Mouse (Mus musculus) embryonic facial prominence, embryonic 15.5 days (tissue): Measurements from ENCODE around the gene Stx2. TPM values are rescaled to one million over a fixed set of nuclear protein-coding genes. Genes with fewer than 3 reads are reported as not detected.
"Not testable (repeated sequence)": the region's sequence is repeated elsewhere in the genome, so short reads cannot be mapped to it uniquely, and the experiment has no call there.

Source experiments
- ATAC-seq: fragments of 200-750 bp; cut with Nextera tagmentation; 2 replicates; pipeline ENCODE4 v1.8.0; 2017; ENCODE audit warnings: low read depth, moderate TSS enrichment; ENCODE audit not compliant: insufficient number of reproducible peaks, low FRiP score, low TSS enrichment
- H3K27ac ChIP-seq: fragments of 300-500 bp; sonication (generic); replicated peaks from 2 replicates; pipeline ENCODE4 v1.5.1; 2015; ENCODE audit warnings: mild to moderate bottlenecking, inconsistent platforms
- H3K27me3 ChIP-seq: fragments of 300-500 bp; sonication (generic); 2 replicates; pipeline ENCODE4 v1.6.1; 2015; ENCODE audit warnings: inconsistent platforms
- H3K36me3 ChIP-seq: fragments of 300-500 bp; sonication (generic); 2 replicates; pipeline ENCODE4 v1.6.1; 2015; ENCODE audit warnings: mild to moderate bottlenecking, inconsistent platforms
- H3K4me1 ChIP-seq: fragments of 300-500 bp; sonication (generic); 2 replicates; pipeline ENCODE4 v1.6.1; 2015; ENCODE audit warnings: inconsistent platforms
- H3K4me2 ChIP-seq: fragments of 300-500 bp; sonication (generic); replicated peaks from 2 replicates; pipeline ENCODE4 v1.6.1; 2015; ENCODE audit warnings: mild to moderate bottlenecking, inconsistent platforms
- H3K4me3 ChIP-seq: fragments of 300-500 bp; sonication (generic); replicated peaks from 2 replicates; pipeline ENCODE4 v1.5.1; 2015; ENCODE audit warnings: mild to moderate bottlenecking, inconsistent platforms
- H3K9ac ChIP-seq: fragments of 300-500 bp; sonication (generic); 2 replicates; pipeline ENCODE4 v1.6.1; 2015; ENCODE audit warnings: inconsistent platforms
- H3K9me3 ChIP-seq: fragments of 300-500 bp; sonication (generic); replicated peaks from 2 replicates; pipeline ENCODE4 v1.6.1; 2016; ENCODE audit warnings: inconsistent platforms
- WGBS: fragments of 180-500 bp; shearing (Covaris S2); methylation state at CpG from one replicate; pipeline ENCODE4 v1.1.7; 2015; 5-methylcytosine and 5-hydroxymethylcytosine counted together
- polyA plus RNA-seq: library from polyadenylated mRNA; unstranded; fragments of >200 nt; fragmentation: Nextera tagmentation; extraction: Ambion mirVana; gene quantifications from 2 replicates; pipeline ENCODE4 v1.2.1, GENCODE M21; 2015

Gene Stx2
- polyA plus RNA-seq, 1 experiment from 2014 or later, result 32.7 TPM

- H3K9me3 ChIP-seq, result no peaks in the 10 kb centered on the region
- no peak overlapping the region for H3K27ac ChIP-seq
- H3K4me3 ChIP-seq, result no peak overlapping the region
- no peak overlapping the region for H3K9ac ChIP-seq
- H3K4me1 ChIP-seq, result 0 out of 2 replicates have a peak, but pooled peaks cover 4% of the 10 kb centered on the region
- peaks cover 13% of the 10 kb centered on the region for H3K36me3 ChIP-seq
- no peak for ATAC-seq
- 71% methylated on average over 7 of the region's 7 CpGs for WGBS
- no peak overlapping the region for H3K4me2 ChIP-seq
- H3K27me3 ChIP-seq, result no peaks in the 10 kb centered on the region
Measured at GRCm38 (mm10) chr5:128980857-128981256, 27.5 kb downstream of the Stx2 start.

- Histone ChIP-seq H3K4me2 (no peak overlapping the region), H3K4me1 (0 out of 2 replicates have a peak, but pooled peaks cover 4% of the 10 kb centered on the region), H3K4me3 (no peak overlapping the region), H3K9ac (no peak overlapping the region), H3K27ac (no peak overlapping the region), H3K9me3 (no peaks in the 10 kb centered on the region), H3K36me3 (no peaks in the 10 kb centered on the region), H3K27me3 (no peaks in the 10 kb centered on the region)
- ATAC-seq, result no peak
- WGBS, result 98% methylated on average over 7 of the region's 7 CpGs
Measured at GRCm38 (mm10) chr5:128978957-128979356, 29.4 kb downstream of the Stx2 start.

GRCm38 (mm10) chr5:128977466-128977865 is 30.9 kb downstream of the Stx2 start:
- H3K9me3 ChIP-seq, H3K4me1 ChIP-seq, H3K9ac ChIP-seq, H3K36me3 ChIP-seq, H3K4me3 ChIP-seq, ATAC-seq, H3K27ac ChIP-seq, H3K27me3 ChIP-seq, H3K4me2 ChIP-seq: not testable (repeated sequence)
- WGBS, result 70% methylated on average over 1 of the region's 1 CpGs

- no peak for ATAC-seq
- Histone ChIP-seq H3K4me2 (no peak overlapping the region), H3K36me3 (no peaks in the 10 kb centered on the region), H3K9me3 (no peaks in the 10 kb centered on the region), H3K27me3 (no peaks in the 10 kb centered on the region), H3K27ac (no peak overlapping the region), H3K4me1 (no peaks in the 10 kb centered on the region), H3K4me3 (no peak overlapping the region), H3K9ac (no peak overlapping the region)
- 18% methylated on average over 4 of the region's 4 CpGs for WGBS
Measured at GRCm38 (mm10) chr5:128976266-128976665, 32.1 kb downstream of the Stx2 start.

- H3K36me3 ChIP-seq, result no peaks in the 10 kb centered on the region
- H3K9me3 ChIP-seq, result no peaks in the 10 kb centered on the region
- no peaks in the 10 kb centered on the region for H3K4me1 ChIP-seq
- no peak for ATAC-seq
- no peak overlapping the region for H3K27ac ChIP-seq
- H3K4me3 ChIP-seq, result peak overlapping the region; percentile 14
- H3K4me2 ChIP-seq, result peak overlapping the region; percentile 34; the same call in 1 of the 2 replicates
- WGBS, result 13% methylated on average over 14 of the region's 14 CpGs
- H3K9ac ChIP-seq, result no peak overlapping the region
- H3K27me3 ChIP-seq, result no peaks in the 10 kb centered on the region
Measured at GRCm38 (mm10) chr5:128971298-128971697, 37.1 kb downstream of the Stx2 start.

- ATAC-seq, result no peak
- H3K27ac ChIP-seq, result no peak overlapping the region
- no peaks in the 10 kb centered on the region for H3K36me3 ChIP-seq
- H3K9ac ChIP-seq, result no peak overlapping the region
- no peaks in the 10 kb centered on the region for H3K27me3 ChIP-seq
- no peaks in the 10 kb centered on the region for H3K9me3 ChIP-seq
- no peaks in the 10 kb centered on the region for H3K4me1 ChIP-seq
- peak overlapping the region; percentile 14 for H3K4me3 ChIP-seq
- WGBS, result 65% methylated on average over 10 of the region's 10 CpGs
- peak overlapping the region; percentile 34; the same call in 1 of the 2 replicates for H3K4me2 ChIP-seq
Measured at GRCm38 (mm10) chr5:128970878-128971277, 37.5 kb downstream of the Stx2 start.

GRCm38 (mm10) chr5:128964353-128964752 is 44.0 kb downstream of the Stx2 start:
- H3K4me1 ChIP-seq, result no peaks in the 10 kb centered on the region
- no peak overlapping the region for H3K4me2 ChIP-seq
- no peak overlapping the region for H3K27ac ChIP-seq
- H3K9me3 ChIP-seq, result peaks cover 9% of the 10 kb centered on the region; the same call in 1 of the 2 replicates
- no peaks in the 10 kb centered on the region for H3K36me3 ChIP-seq
- H3K4me3 ChIP-seq, result no peak overlapping the region
- WGBS, result 50% methylated on average over 4 of the region's 4 CpGs
- H3K27me3 ChIP-seq, result no peaks in the 10 kb centered on the region
- no peak for ATAC-seq
- H3K9ac ChIP-seq, result no peak overlapping the region

GRCm38 (mm10) chr5:128958916-128959315 is 49.5 kb downstream of the Stx2 start:
- H3K27ac ChIP-seq, result no peak overlapping the region
- no peaks in the 10 kb centered on the region for H3K36me3 ChIP-seq
- H3K9me3 ChIP-seq, result peaks cover 9% of the 10 kb centered on the region; the same call in 1 of the 2 replicates
- no peaks in the 10 kb centered on the region for H3K27me3 ChIP-seq
- H3K9ac ChIP-seq, result no peak overlapping the region
- no peaks in the 10 kb centered on the region for H3K4me1 ChIP-seq
- no peak for ATAC-seq
- 86% methylated on average over 3 of the region's 3 CpGs for WGBS
- no peak overlapping the region for H3K4me2 ChIP-seq
- H3K4me3 ChIP-seq, result no peak overlapping the region

- not testable (repeated sequence) for H3K4me2 ChIP-seq, H3K4me1 ChIP-seq, H3K36me3 ChIP-seq, ATAC-seq, H3K9me3 ChIP-seq, H3K9ac ChIP-seq, H3K4me3 ChIP-seq, H3K27ac ChIP-seq
- peaks cover 22% of the 10 kb centered on the region for H3K27me3 ChIP-seq
- WGBS, result 86% methylated on average over 5 of the region's 5 CpGs
Measured at GRCm38 (mm10) chr5:128954371-128954770, 54.0 kb downstream of the Stx2 start.

- peaks cover 22% of the 10 kb centered on the region for H3K27me3 ChIP-seq
- WGBS, result 7% methylated on average over 17 of the region's 17 CpGs
Measured at GRCm38 (mm10) chr5:128953278-128954070, 54.9 kb downstream of the Stx2 start, which contains the start of gene Rimbp2. Gene Rimbp2, minus strand, starts transcription at chr5:128953486.

GRCm38 (mm10) chr5:128952291-128953195 is 55.8 kb downstream of the Stx2 start:
- Histone ChIP-seq H3K9me3 (no peaks in the 10 kb centered on the region), H3K4me1 (peaks cover 7% of the 10 kb centered on the region), H3K27me3 (peaks cover 22% of the 10 kb centered on the region), H3K27ac (no peak overlapping the region), H3K4me2 (peak overlapping the region; percentile 49), H3K4me3 (peak overlapping the region; percentile 31), H3K36me3 (no peaks in the 10 kb centered on the region), H3K9ac (no peak overlapping the region)
- WGBS, result under 1% methylated on average over 35 of the region's 35 CpGs
- no peak for ATAC-seq

More at GRCm38 (mm10) chr5:128953278-128954070, 54.9 kb downstream of the Stx2 start, which contains the start of gene Rimbp2:
- ATAC-seq, result no peak
- H3K9me3 ChIP-seq, result no peaks in the 10 kb centered on the region
- H3K36me3 ChIP-seq, result no peaks in the 10 kb centered on the region
- H3K4me1 ChIP-seq, result peaks cover 7% of the 10 kb centered on the region
- peak within 1 kb of the TSS; percentile 49 for H3K4me2 ChIP-seq
- no peak within 1 kb of the TSS for H3K9ac ChIP-seq
- H3K27ac ChIP-seq, result no peak within 1 kb of the TSS
- peak within 1 kb of the TSS; percentile 31 for H3K4me3 ChIP-seq
